Mouse (Mus musculus): ENCODE results near the gene Camta1.

- TF ChIP-seq GATA1 (IDR thresholded peaks at IDR 0.05; ENCODE audit: borderline replicate concordance, low read length) (no peak), FLI1 (IDR thresholded peaks at IDR 0.05; ENCODE audit: low read length) (no peak)
Observed at GRCm38 (mm10) chr4:151480928-151481327, 380.7 kb downstream of the Camta1 start.
